Mouse (Mus musculus) heart, embryonic 14.5 days (tissue): ENCODE results near the gene Gan. TPM values are rescaled to one million over a fixed set of nuclear protein-coding genes. Genes with fewer than 3 reads are reported as not detected.

Experiments
- ATAC-seq: fragments of 200-750 bp; cut with Nextera tagmentation; 2 replicates; pipeline ENCODE4 v1.8.0; 2017; ENCODE audit warnings: low read depth, moderate TSS enrichment; ENCODE audit not compliant: insufficient number of reproducible peaks, insufficient read depth, low FRiP score
- H3K27ac ChIP-seq, 2 experiments: fragments of 200-500 bp in 1 of 2; fragments of 300-500 bp in 1 of 2; sonication (generic) in 1 of 2; replicated peaks in 1 of 2; 2 replicates each; pipeline ENCODE4 v1.5.1; 2012 to 2014; ENCODE audit warnings: low read depth in 2 of 2, low read length in 2 of 2, control low read depth in 1 of 2, mild to moderate bottlenecking in 1 of 2, mixed read lengths in 1 of 2; ENCODE audit not compliant: control insufficient read depth in 1 of 2, insufficient read depth in 1 of 2
- H3K27me3 ChIP-seq: fragments of 300-500 bp; sonication (generic); 2 replicates; pipeline ENCODE4 v1.6.1; 2014; ENCODE audit warnings: mild to moderate bottlenecking, low read length, control low read depth; ENCODE audit not compliant: control insufficient read depth, insufficient read depth
- H3K36me3 ChIP-seq: fragments of 300-500 bp; sonication (generic); 2 replicates; pipeline ENCODE4 v1.6.1; 2014; ENCODE audit warnings: mild to moderate bottlenecking, control low read depth, low read length, mixed read lengths; ENCODE audit not compliant: control insufficient read depth, insufficient read depth
- H3K4me1 ChIP-seq, 2 experiments: fragments of 200-500 bp in 1 of 2; fragments of 300-500 bp in 1 of 2; sonication (generic) in 1 of 2; 2 replicates each; pipeline ENCODE4 v1.6.1; 2012 to 2014; ENCODE audit warnings: low read length in 2 of 2, control low read depth in 1 of 2, mixed read lengths in 1 of 2; ENCODE audit not compliant: control insufficient read depth in 2 of 2, insufficient read depth in 2 of 2
- H3K4me2 ChIP-seq: fragments of 300-500 bp; sonication (generic); 2 replicates; pipeline ENCODE4 v1.6.1; 2014; ENCODE audit warnings: mild to moderate bottlenecking, low read length
- H3K4me3 ChIP-seq, 2 experiments: fragments of 200-500 bp in 1 of 2; fragments of 300-500 bp in 1 of 2; sonication (generic) in 1 of 2; 2 replicates each; pipeline ENCODE4 v1.5.1; 2012 to 2014; ENCODE audit warnings: low read length in 2 of 2, mild to moderate bottlenecking in 2 of 2, control low read depth in 1 of 2, low read depth in 1 of 2, moderate library complexity in 1 of 2; ENCODE audit not compliant: control insufficient read depth in 1 of 2, insufficient read depth in 1 of 2
- H3K9ac ChIP-seq: fragments of 300-500 bp; sonication (generic); 2 replicates; pipeline ENCODE4 v1.6.1; 2014; ENCODE audit warnings: mild to moderate bottlenecking, low read length
- H3K9me3 ChIP-seq: fragments of 300-500 bp; sonication (generic); 2 replicates; pipeline ENCODE4 v1.6.1; 2016; ENCODE audit warnings: low read length, control low read depth; ENCODE audit not compliant: control insufficient read depth
- WGBS: fragments of 180-500 bp; shearing (Covaris S2); extraction: QIAGEN DNeasy Blood & Tissue Kit; methylation state at CpG from one replicate; pipeline ENCODE4 v1.1.7; 2014; 5-methylcytosine and 5-hydroxymethylcytosine counted together
- polyA plus RNA-seq: library from polyadenylated mRNA; unstranded; fragments of >200 nt; fragmentation: Nextera tagmentation; extraction: Ambion mirVana; gene quantifications from 2 replicates; pipeline ENCODE4 v1.2.1, GENCODE M21; 2014

Gan gene
- polyA plus RNA-seq: 1.0 and 1.3 TPM in 2 replicates

DNA sequence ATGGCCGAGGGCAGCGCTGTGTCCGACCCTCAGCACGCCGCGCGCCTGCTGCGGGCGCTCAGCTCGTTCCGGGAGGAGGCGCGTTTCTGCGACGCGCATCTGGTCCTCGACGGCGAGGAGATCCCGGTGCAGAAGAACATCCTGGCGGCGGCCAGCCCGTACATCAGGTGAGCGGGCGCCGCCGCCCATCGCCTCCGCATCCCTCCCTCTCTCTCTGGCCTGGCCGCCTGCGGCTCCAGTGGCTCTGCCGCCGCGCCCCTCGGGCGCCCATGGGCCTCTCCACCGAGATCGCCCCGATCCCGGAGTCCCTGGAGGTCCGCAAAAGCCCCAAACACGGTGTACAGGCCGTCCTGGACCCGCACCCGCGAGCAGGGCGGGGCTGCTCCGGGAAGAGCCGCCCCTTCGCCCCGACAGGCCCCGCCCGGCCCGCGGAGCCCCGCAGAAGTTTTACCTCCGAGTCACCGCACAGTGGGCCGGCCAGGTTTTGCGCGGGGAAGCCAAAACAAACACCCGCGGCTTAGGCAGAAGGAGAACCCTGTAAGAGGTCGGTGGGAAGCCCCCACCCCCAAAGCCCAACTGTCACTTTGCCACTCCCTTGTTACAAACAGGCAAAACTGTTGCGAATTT, at the start of gene Gan:
Gene Gan, plus strand, starts transcription at position 1 of the 627 bp plus-strand sequence.
- Histone ChIP-seq H3K36me3 (no peaks in the 10 kb centered on the region), H3K9me3 (no peaks in the 10 kb centered on the region), H3K4me2 (peak within 1 kb of the TSS; percentile 95), H3K27me3 (no peaks in the 10 kb centered on the region), H3K9ac (peak within 1 kb of the TSS; percentile 92), H3K4me3 (peak within 1 kb of the TSS; percentile 94), H3K4me1 (peaks cover 4 to 5% of the 10 kb centered on the region in 2 experiments), H3K27ac (peak within 1 kb of the TSS; percentile 83 to 87)
- peak; percentile 46 for ATAC-seq
- WGBS: under 1% methylated on average over 44 of the region's 65 CpGs

DNA sequence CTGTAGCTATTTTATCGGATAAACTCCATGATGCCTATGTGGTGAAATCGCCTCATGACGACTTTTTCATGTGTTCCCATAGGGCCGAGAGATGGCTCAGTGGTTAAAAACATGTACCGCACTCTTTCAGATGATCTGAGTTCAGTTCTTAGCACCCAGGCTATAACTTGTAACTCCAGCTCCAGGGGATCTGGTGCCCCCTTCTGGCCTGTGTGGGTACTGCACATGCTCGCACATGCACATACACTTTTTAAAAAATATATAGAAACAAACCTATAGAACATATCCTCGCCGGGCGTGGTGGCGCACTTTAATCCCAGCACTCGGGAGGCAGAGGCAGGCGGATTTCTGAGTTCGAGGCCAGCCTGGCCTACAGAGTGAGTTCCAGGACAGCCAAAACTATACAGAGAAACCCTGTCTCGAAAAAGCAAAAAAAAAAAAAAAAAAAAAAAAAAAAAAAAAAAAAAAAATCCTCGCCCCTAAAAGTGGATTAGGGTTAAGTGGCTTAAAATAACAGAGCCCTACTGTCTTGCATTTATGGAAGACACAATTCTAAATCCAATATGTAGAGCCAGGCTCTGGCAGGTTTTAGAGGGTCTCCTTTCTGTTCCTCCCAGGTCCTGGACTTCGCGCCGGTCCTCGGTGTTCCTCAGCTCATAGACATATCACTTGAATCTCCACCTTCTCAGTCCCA, 48.8 kb upstream of the Gan start:
- Histone ChIP-seq H3K4me3 (no peak overlapping the region), H3K36me3 (no peaks in the 10 kb centered on the region), H3K4me1 (no peaks in the 10 kb centered on the region), H3K27ac (no peak overlapping the region), H3K4me2 (no peak overlapping the region), H3K9me3 (peaks cover 2% of the 10 kb centered on the region; the same call in 1 of the 2 replicates), H3K9ac (no peak overlapping the region), H3K27me3 (no peaks in the 10 kb centered on the region)
- 85% methylated on average over 19 of the region's 19 CpGs for whole genome bisulfite sequencing
- no peak for ATAC-seq

DNA sequence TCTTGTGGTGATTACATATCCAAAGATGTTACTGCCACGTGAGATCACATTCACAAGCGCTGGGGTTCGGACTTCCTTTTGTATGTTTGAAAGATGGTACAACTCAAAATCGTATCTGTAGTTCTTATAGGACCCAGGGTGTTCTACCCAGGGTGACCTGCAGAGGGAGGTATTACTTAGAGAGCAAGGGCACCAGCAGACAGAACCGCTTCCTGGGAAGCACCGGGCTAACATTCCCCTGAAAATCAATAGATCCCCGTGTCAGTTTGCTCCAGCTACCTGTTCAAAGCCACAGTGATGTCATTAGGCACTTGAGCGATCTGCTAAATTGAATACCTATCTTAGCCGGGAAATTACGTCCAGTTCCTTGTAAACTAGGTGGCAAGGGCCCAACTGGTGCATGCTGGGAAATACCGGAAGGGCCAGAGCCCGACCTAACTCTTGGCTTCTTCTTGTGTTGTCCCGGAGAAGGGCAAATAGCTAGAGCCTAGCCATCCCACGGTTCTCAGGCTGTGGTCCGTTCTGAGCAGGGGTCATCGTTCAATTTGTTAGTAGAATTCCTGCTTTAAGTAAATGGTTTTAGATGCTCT, 48.0 kb upstream of the Gan start:
- H3K4me2 ChIP-seq: no peak overlapping the region
- peaks cover 2% of the 10 kb centered on the region; the same call in 1 of the 2 replicates for H3K9me3 ChIP-seq
- H3K27me3 ChIP-seq: no peaks in the 10 kb centered on the region
- H3K4me1 ChIP-seq: no peaks in the 10 kb centered on the region
- H3K27ac ChIP-seq: no peak overlapping the region
- H3K9ac ChIP-seq: no peak overlapping the region
- H3K4me3 ChIP-seq: no peak overlapping the region
- no peak for ATAC-seq
- no peaks in the 10 kb centered on the region for H3K36me3 ChIP-seq
- WGBS: 47% methylated on average over 16 of the region's 16 CpGs

DNA sequence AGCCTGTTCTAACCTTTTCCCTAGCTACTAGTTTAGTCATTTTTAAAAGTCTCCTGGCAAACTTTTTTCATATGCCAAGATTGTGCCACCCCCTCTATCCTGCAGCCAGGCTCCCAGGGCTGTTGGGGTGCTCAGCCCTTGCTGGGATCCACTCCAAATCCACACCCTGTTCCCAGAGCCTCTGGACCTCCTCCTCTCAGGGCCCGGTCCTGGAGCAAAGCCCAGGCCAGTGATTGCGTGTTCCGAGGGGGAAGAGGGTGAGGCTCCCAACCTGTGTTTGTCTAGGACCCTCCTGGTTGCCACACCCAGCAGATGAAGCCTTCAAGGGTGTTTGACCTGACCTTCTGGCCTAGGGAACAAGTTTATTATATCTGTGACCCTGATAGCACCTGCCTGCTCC, 46.3 kb upstream of the Gan start:
- H3K27ac ChIP-seq: no peak overlapping the region
- 70% methylated on average over 3 of the region's 3 CpGs for WGBS
- peaks cover 2% of the 10 kb centered on the region; the same call in 1 of the 2 replicates for H3K9me3 ChIP-seq
- no peak for ATAC-seq
- no peak overlapping the region for H3K4me3 ChIP-seq
- no peak overlapping the region for H3K9ac ChIP-seq
- no peak overlapping the region for H3K4me2 ChIP-seq
- peaks cover 7 to 10% of the 10 kb centered on the region in 2 experiments; a peak in 3 of 4 replicates for H3K4me1 ChIP-seq
- H3K36me3 ChIP-seq: no peaks in the 10 kb centered on the region
- H3K27me3 ChIP-seq: no peaks in the 10 kb centered on the region

DNA sequence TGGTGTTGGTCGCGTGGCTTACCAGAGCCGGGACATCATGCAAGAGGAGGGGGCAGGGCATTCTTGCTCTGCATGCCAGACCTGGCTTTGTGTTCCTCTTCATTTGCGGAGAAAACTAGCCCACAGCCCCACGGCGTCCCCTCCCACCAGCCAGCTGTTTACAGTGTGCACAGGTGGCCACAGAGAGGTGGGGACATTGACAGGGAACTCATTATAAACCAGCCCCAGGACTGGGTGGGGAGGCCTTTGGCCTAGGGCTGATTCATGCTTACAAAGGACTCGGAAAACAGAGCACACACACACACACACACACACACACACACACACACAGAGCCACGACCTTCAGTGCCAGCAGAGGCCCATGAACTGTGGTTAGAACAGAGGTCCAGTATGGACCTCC, 45.7 kb upstream of the Gan start:
- Histone ChIP-seq H3K27ac (no peak overlapping the region), H3K4me3 (no peak overlapping the region), H3K27me3 (no peaks in the 10 kb centered on the region), H3K4me1 (peaks cover 7 to 10% of the 10 kb centered on the region in 2 experiments; a peak in 3 of 4 replicates), H3K9me3 (peaks cover 2% of the 10 kb centered on the region; the same call in 1 of the 2 replicates), H3K9ac (no peak overlapping the region), H3K36me3 (no peaks in the 10 kb centered on the region), H3K4me2 (no peak overlapping the region)
- ATAC-seq: no peak
- WGBS: 65% methylated on average over 8 of the region's 8 CpGs

DNA sequence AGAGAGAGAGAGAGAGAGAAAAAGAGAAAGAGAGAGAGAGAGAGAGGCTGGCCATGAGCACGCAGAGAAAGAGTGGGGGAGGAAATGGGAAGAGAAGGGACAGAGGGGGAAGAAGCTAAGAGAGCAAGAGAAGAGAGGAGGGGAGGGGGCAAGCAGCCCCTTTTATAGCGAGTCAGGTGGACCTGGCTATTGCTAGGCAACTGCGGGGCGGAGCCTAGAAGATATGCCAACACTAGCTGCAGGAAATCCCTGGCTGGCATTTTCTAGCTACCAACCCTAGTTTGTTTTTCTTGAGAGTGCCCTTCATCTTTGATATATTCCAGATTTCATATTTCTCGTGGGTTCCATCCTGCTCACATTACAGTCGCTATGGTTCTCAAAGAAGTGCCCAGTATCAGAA, 42.8 kb upstream of the Gan start:
- H3K9me3 ChIP-seq: no peaks in the 10 kb centered on the region
- no peak overlapping the region for H3K9ac ChIP-seq
- no peak for ATAC-seq
- H3K27ac ChIP-seq: no peak overlapping the region
- H3K4me3 ChIP-seq: no peak overlapping the region
- peak overlapping the region; percentile 39; the same call in 1 of the 2 replicates for H3K4me2 ChIP-seq
- no peaks in the 10 kb centered on the region for H3K36me3 ChIP-seq
- H3K4me1 ChIP-seq: peaks cover 7 to 10% of the 10 kb centered on the region in 2 experiments; a peak in 3 of 4 replicates
- H3K27me3 ChIP-seq: no peaks in the 10 kb centered on the region
- WGBS: 38% methylated on average over 6 of the region's 6 CpGs

DNA sequence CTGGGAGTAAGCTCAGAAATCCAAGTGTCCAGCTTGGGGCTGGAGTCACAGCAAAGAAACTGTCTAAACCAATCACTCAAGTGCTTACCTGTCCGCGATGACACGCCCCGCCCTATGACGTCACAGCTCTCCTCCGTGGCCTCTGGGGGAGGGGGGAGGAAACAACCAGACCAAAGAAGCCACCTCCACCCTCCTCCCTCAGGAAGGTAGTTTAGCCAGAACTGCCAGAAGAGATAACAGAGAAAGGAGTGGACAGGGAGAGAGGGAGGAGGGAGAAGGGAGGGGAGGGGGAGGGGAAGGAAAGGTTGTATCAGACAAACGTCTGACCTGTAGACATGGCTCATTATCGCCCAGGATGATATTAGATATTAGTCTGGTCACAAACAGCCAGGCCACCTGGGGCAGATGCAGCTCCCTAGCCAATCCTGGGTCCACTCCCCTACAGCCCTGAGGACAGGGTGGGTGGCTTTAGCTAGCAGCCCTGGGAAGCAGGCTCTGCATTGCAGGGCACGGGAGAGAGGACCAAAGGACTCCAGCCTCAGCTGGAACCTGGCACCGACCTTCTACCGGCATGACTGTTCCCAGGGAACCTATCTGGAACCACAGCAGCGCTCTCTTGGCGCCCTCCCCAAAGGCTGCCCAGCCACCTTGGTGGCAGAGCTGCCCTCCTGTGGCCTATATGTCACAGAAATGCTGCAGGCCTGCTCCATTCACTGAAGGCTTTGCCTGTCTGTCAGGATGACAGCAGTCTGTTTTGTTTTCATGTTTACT, 42.1 kb upstream of the Gan start:
- 0 out of 2 replicates have a peak, but pooled peaks have one; percentile 18 for ATAC-seq
- H3K4me2 ChIP-seq: peak overlapping the region; percentile 39
- no peak overlapping the region for H3K4me3 ChIP-seq

More for the DNA sequence above, 42.1 kb upstream of the Gan start:
- Histone ChIP-seq H3K36me3 (no peaks in the 10 kb centered on the region), H3K4me1 (peaks cover 7 to 10% of the 10 kb centered on the region in 2 experiments; a peak in 3 of 4 replicates), H3K27me3 (no peaks in the 10 kb centered on the region), H3K9me3 (no peaks in the 10 kb centered on the region), H3K27ac (no peak overlapping the region), H3K9ac (no peak overlapping the region)
- whole genome bisulfite sequencing: 9% methylated on average over 13 of the region's 13 CpGs
